ENCODE assay signal across 19 mouse cellular contexts in the genomic region with DNA sequence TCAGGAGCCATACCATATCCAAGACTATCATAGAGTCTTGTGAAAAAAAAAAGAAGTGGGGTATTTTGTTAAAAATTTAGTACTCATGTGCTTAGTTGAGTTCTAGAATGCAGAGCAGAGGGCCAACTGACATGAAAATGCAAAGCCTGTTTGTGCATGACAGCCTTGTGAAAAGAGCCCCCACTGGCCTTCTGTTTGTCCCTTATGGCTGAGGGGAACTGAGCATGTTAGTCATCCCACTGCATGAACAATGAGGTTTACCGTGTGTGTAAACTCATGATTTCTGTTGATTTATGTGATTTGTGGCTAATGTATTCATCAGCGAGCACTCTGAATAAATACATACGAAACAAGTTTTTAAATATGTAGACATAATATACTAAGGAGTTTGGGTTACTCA.
DNase-seq lines count a peak whose midpoint lies in the region; ATAC-seq lines count a peak whose summit lies in the region.
"Had no signal": no experiment of that assay in that cellular context is flagged by ENCODE, and none has a peak within 500 bp of the region (broad histone marks: within the 10 kb centered on the region; RNA-seq: fewer than 3 reads in every experiment).

No protein-coding gene starts in this region.

- no peak overlapping the region; the same call in 1 of the 2 replicates for H3K27ac ChIP-seq in forebrain, embryonic 15.5 days (replicated peaks)
- no peak overlapping the region for H3K27ac ChIP-seq in forebrain, embryonic 11.5 days (ENCODE audit: low read depth, low read length)
- H3K27ac ChIP-seq: embryonic facial prominence, embryonic 10.5 days; gastrocnemius, adult 2 months; hindbrain, embryonic 12.5 days had no signal

- no peaks in the 10 kb centered on the region for H3K36me3 ChIP-seq in forebrain, embryonic 15.5 days
- no peaks in the 10 kb centered on the region for H3K36me3 ChIP-seq in forebrain, embryonic 11.5 days (ENCODE audit: control insufficient read depth, insufficient read depth, low read length)
- H3K36me3 ChIP-seq: embryonic facial prominence, embryonic 10.5 days; heart, embryonic 12.5 days; hindbrain, embryonic 12.5 days had no signal

- DNase-seq in forebrain, embryonic 11.5 days (ENCODE audit: low spot score) = no peak
- peak; percentile 29 to 64 for DNase-seq in layer of hippocampus, adult 18-20 months (ENCODE audit: low spot score in 2 of 2)
- DNase-seq in layer of hippocampus, postnatal 10 days (ENCODE audit: low spot score in 2 of 2) = no peak
- DNase-seq in brain, embryonic 18.5 days (ENCODE audit: low read depth, low spot score) = peak; percentile 26
- no peak for DNase-seq in Muller cell, postnatal 12 days (ENCODE audit: inconsistent ontology term)
- no peak for DNase-seq in heart, postnatal 4 days
- DNase-seq: adrenal gland, postnatal 14 days; cerebellum, adult 2 months; cerebellum, postnatal 10 days; gastrocnemius, adult 2 months; gastrocnemius, postnatal 25 days had no signal

- no peak overlapping the region for H3K9ac ChIP-seq in forebrain, embryonic 15.5 days (replicated peaks)
- H3K9ac ChIP-seq in forebrain, embryonic 11.5 days (ENCODE audit: low read length) = no peak overlapping the region
- H3K9ac ChIP-seq: heart, embryonic 12.5 days; hindbrain, embryonic 12.5 days had no signal

- no peaks in the 10 kb centered on the region for H3K4me1 ChIP-seq in forebrain, embryonic 15.5 days
- no peaks in the 10 kb centered on the region for H3K4me1 ChIP-seq in forebrain, embryonic 11.5 days (replicated peaks; ENCODE audit: control insufficient read depth, insufficient read depth, low read length)
- H3K4me1 ChIP-seq: embryonic facial prominence, embryonic 10.5 days; heart, embryonic 12.5 days; hindbrain, embryonic 12.5 days had no signal

- H3K4me3 ChIP-seq in forebrain, embryonic 15.5 days = no peak overlapping the region
- no peak overlapping the region for H3K4me3 ChIP-seq in forebrain, embryonic 11.5 days (ENCODE audit: low read depth, low read length)
- H3K4me3 ChIP-seq: embryonic facial prominence, embryonic 10.5 days; gastrocnemius, adult 2 months; heart, embryonic 12.5 days; hindbrain, embryonic 12.5 days had no signal

- H3K9me3 ChIP-seq in forebrain, embryonic 15.5 days = no peaks in the 10 kb centered on the region
- H3K9me3 ChIP-seq in forebrain, embryonic 11.5 days (ENCODE audit: control insufficient read depth, low read length) = no peaks in the 10 kb centered on the region
- H3K9me3 ChIP-seq: embryonic facial prominence, embryonic 10.5 days; heart, embryonic 12.5 days; hindbrain, embryonic 12.5 days had no signal

- 56% methylated on average over 3 of the region's 3 CpGs for WGBS in forebrain, embryonic 15.5 days
- 90% methylated on average over 3 of the region's 3 CpGs for WGBS in forebrain, embryonic 11.5 days

- ATAC-seq in forebrain, embryonic 15.5 days (replicated peaks) = peak; percentile 68; the same call in 1 of the 2 replicates
- no peak for ATAC-seq in forebrain, embryonic 11.5 days (replicated peaks; ENCODE audit: low FRiP score)
- ATAC-seq: activated CD4-positive, CD25-positive, alpha-beta regulatory T cell, adult 4 months; hindbrain, embryonic 16.5 days; inflammation-experienced regulatory T-cells, adult 6 months; Patski had no signal

- no peaks in the 10 kb centered on the region for H3K27me3 ChIP-seq in forebrain, embryonic 15.5 days
- no peaks in the 10 kb centered on the region for H3K27me3 ChIP-seq in forebrain, embryonic 11.5 days (ENCODE audit: control insufficient read depth, insufficient read depth, low read length)
- H3K27me3 ChIP-seq: heart, embryonic 12.5 days; hindbrain, embryonic 12.5 days had no signal

- H3K4me2 ChIP-seq in forebrain, embryonic 15.5 days (replicated peaks) = no peak overlapping the region
- no peak overlapping the region for H3K4me2 ChIP-seq in forebrain, embryonic 11.5 days (ENCODE audit: low read depth, low read length, severe bottlenecking)
- H3K4me2 ChIP-seq: heart, embryonic 12.5 days; hindbrain, embryonic 12.5 days had no signal

Comparison
In these comparisons a context has a peak if more than half of its experiments do, and no peak if none do; other contexts are left out.
1. DNase-seq: peak in layer of hippocampus, adult 18-20 months (2 of 2) and brain, embryonic 18.5 days (single experiment); none in forebrain, embryonic 11.5 days (single experiment), layer of hippocampus, postnatal 10 days (0 of 2), Muller cell, postnatal 12 days (single experiment) and heart, postnatal 4 days (single experiment).